Mouse (Mus musculus): Measurements from ENCODE around the gene Olfr770. TPM values are rescaled to one million over a fixed set of nuclear protein-coding genes. Genes with fewer than 3 reads are reported as not detected.
"Not testable (repeated sequence)": the region's sequence is repeated elsewhere in the genome, so short reads cannot be mapped to it uniquely, and the experiment has no call there.

Gene Olfr770
- not detected for total RNA-seq (2021)
- long read RNA-seq, experiment 1, result 0 reads
- long read RNA-seq, experiment 2, result 0 reads

- no peak within 1 kb of the TSS for H3K27ac ChIP-seq
Observed at GRCm38 (mm10) chr10:129138898-129139297, at the start of gene Olfr770. Gene Olfr770, minus strand, starts transcription at chr10:129138998.

GRCm38 (mm10) chr10:129187319-129187718, 48.5 kb upstream of the Olfr770 start, which contains the start of gene Olfr773:
Gene Olfr773, minus strand, starts transcription at chr10:129187419.
- DNase-seq (ENCODE audit: extremely low spot score in 1 of 2, low spot score in 2 of 2); intact Hi-C loops (cut with DNase I); H3K27ac ChIP-seq; H3K4me3 ChIP-seq: not testable (repeated sequence)

More at GRCm38 (mm10) chr10:129138898-129139297, at the start of gene Olfr770:
- intact Hi-C loops (cut with DNase I), result no loop called here
- H3K4me3 ChIP-seq, result no peak within 1 kb of the TSS
- DNase-seq (ENCODE audit: extremely low spot score in 1 of 2, low spot score in 2 of 2), result no peak
- TF ChIP-seq CTCF (IDR thresholded peaks at IDR 0.05), result no peak

- H3K27ac ChIP-seq; intact Hi-C loops (cut with DNase I); H3K4me3 ChIP-seq; DNase-seq (ENCODE audit: extremely low spot score in 1 of 2, low spot score in 2 of 2): not testable (repeated sequence)
Observed at GRCm38 (mm10) chr10:129177821-129178220, 39.0 kb upstream of the Olfr770 start, which contains the start of gene Olfr772. Gene Olfr772, minus strand, starts transcription at chr10:129177921.

GRCm38 (mm10) chr10:129164651-129165050, 25.9 kb upstream of the Olfr770 start, which contains the start of gene Olfr771:
Gene Olfr771, minus strand, starts transcription at chr10:129164751.
- no peak for DNase-seq (ENCODE audit: extremely low spot score in 1 of 2, low spot score in 2 of 2)
- H3K4me3 ChIP-seq, result no peak within 1 kb of the TSS
- TF ChIP-seq CTCF (IDR thresholded peaks at IDR 0.05), result no peak
- intact Hi-C loops (cut with DNase I), result no loop called here
- H3K27ac ChIP-seq, result no peak within 1 kb of the TSS

- no peak within 1 kb of the TSS for H3K27ac ChIP-seq
- intact Hi-C loops (cut with DNase I), result no loop called here
- TF ChIP-seq CTCF (IDR thresholded peaks at IDR 0.05), result no peak
- no peak for DNase-seq (ENCODE audit: extremely low spot score in 1 of 2, low spot score in 2 of 2)
- no peak within 1 kb of the TSS for H3K4me3 ChIP-seq
Observed at GRCm38 (mm10) chr10:129117761-129118160, 21.0 kb downstream of the Olfr770 start, which contains the start of gene Olfr769. Gene Olfr769, minus strand, starts transcription at chr10:129117861.

GRCm38 (mm10) chr10:129115146-129115545, 23.7 kb downstream of the Olfr770 start:
- intact Hi-C loops (cut with DNase I), result no loop called here
- H3K4me3 ChIP-seq, result no peak overlapping the region
- H3K27ac ChIP-seq, result no peak overlapping the region
- no peak for DNase-seq (ENCODE audit: extremely low spot score in 1 of 2, low spot score in 2 of 2)
- no peak for TF ChIP-seq CTCF (IDR thresholded peaks at IDR 0.05)

- Histone ChIP-seq H3K4me3 (no peak overlapping the region), H3K27ac (no peak overlapping the region)
- DNase-seq (ENCODE audit: extremely low spot score in 1 of 2, low spot score in 2 of 2), result no peak
- intact Hi-C loops (cut with DNase I), result no loop called here
- no peak for TF ChIP-seq CTCF (IDR thresholded peaks at IDR 0.05)
Observed at GRCm38 (mm10) chr10:129101231-129101630, 37.6 kb downstream of the Olfr770 start.

- Histone ChIP-seq H3K4me3 (no peak within 1 kb of the TSS), H3K27ac (no peak within 1 kb of the TSS)
- intact Hi-C loops (cut with DNase I), result no loop called here
Observed at GRCm38 (mm10) chr10:129099275-129099674, 39.5 kb downstream of the Olfr770 start, which contains the start of gene Olfr768. Gene Olfr768, minus strand, starts transcription at chr10:129099375.

GRCm38 (mm10) chr10:129082810-129083209, 56.0 kb downstream of the Olfr770 start, which contains the start of gene Olfr767:
Gene Olfr767, minus strand, starts transcription at chr10:129082910.
- H3K27ac ChIP-seq; intact Hi-C loops (cut with DNase I); DNase-seq (ENCODE audit: extremely low spot score in 1 of 2, low spot score in 2 of 2); H3K4me3 ChIP-seq: not testable (repeated sequence)

More at GRCm38 (mm10) chr10:129099275-129099674, 39.5 kb downstream of the Olfr770 start, which contains the start of gene Olfr768:
- no peak for DNase-seq (ENCODE audit: extremely low spot score in 1 of 2, low spot score in 2 of 2)
- TF ChIP-seq CTCF (IDR thresholded peaks at IDR 0.05), result no peak

Other genes with a start within 250 kb of the Olfr770 start
- gene Gdf11, start 247.3 kb downstream of the Olfr770 start, total RNA-seq (2021), result 10 to 100 TPM; 13.1 to 15.3 TPM
- 10 to 100 TPM; 63.7 to 73.3 TPM for gene Cd63, start 238.0 kb downstream of the Olfr770 start, total RNA-seq (2021)
- 1 to 10 TPM; 6.5 to 7.4 TPM for gene Rdh5, start 216.1 kb downstream of the Olfr770 start, total RNA-seq (2021)
- 10 to 100 TPM; 78.8 to 80.8 TPM for gene Bloc1s1, start 215.0 kb downstream of the Olfr770 start, total RNA-seq (2021)
- 10 to 100 TPM; 13.2 to 16.3 TPM for gene Itga7, start 205.2 kb downstream of the Olfr770 start, total RNA-seq (2021)
- gene Mettl7b, start 178.0 kb downstream of the Olfr770 start, total RNA-seq (2021), result not detected
- not detected for gene Olfr9, start 149.6 kb downstream of the Olfr770 start, total RNA-seq (2021)
- not detected for gene Olfr763, start 128.2 kb downstream of the Olfr770 start, total RNA-seq (2021)
- not detected for gene Olfr764-ps1, start 99.1 kb downstream of the Olfr770 start, total RNA-seq (2021)
- not detected for gene Olfr765, start 89.0 kb downstream of the Olfr770 start, total RNA-seq (2021)
- gene Olfr766-ps1, start 70.0 kb downstream of the Olfr770 start, total RNA-seq (2021), result not detected
- not detected for gene Olfr767, start 56.1 kb downstream of the Olfr770 start, total RNA-seq (2021)
- not detected for gene Olfr768, start 39.6 kb downstream of the Olfr770 start, total RNA-seq (2021)
- gene Olfr769, start 21.1 kb downstream of the Olfr770 start, total RNA-seq (2021), result not detected
- gene Olfr771, start 25.8 kb upstream of the Olfr770 start, total RNA-seq (2021), result not detected
- gene Olfr772, start 38.9 kb upstream of the Olfr770 start, total RNA-seq (2021), result not detected
- not detected for gene Olfr773, start 48.4 kb upstream of the Olfr770 start, total RNA-seq (2021)
- gene Olfr774, start 97.2 kb upstream of the Olfr770 start, total RNA-seq (2021), result not detected
- under 1 TPM; 0.09 to 0.16 TPM for gene Olfr775, start 109.4 kb upstream of the Olfr770 start, total RNA-seq (2021)
- gene Olfr776, start 120.1 kb upstream of the Olfr770 start, total RNA-seq (2021), result not detected
- gene Olfr777, start 132.5 kb upstream of the Olfr770 start, total RNA-seq (2021), result not detected
- not detected for gene Olfr780, start 179.1 kb upstream of the Olfr770 start, total RNA-seq (2021)
- not detected for gene Olfr781, start 189.9 kb upstream of the Olfr770 start, total RNA-seq (2021)
- gene Olfr782, start 209.9 kb upstream of the Olfr770 start, total RNA-seq (2021), result not detected
- under 1 TPM in 1 of 2 experiments, not detected in 1; 0.21 TPM for gene Olfr784, start 245.1 kb upstream of the Olfr770 start, total RNA-seq (2021)

All from left cerebral cortex, adult 2 months (tissue).